Mouse (Mus musculus) lung, embryonic 16.5 days (tissue): ENCODE measurements around the gene Sp9. TPM values are rescaled to one million over a fixed set of nuclear protein-coding genes. Genes with fewer than 3 reads are reported as not detected.

Experiments
- ATAC-seq: fragments of 200-750 bp; cut with Nextera tagmentation; 2 replicates; pipeline ENCODE4 v1.8.0; 2017; ENCODE audit warnings: low read depth, mild to moderate bottlenecking, moderate library complexity
- H3K27ac ChIP-seq: fragments of 300-500 bp; sonication (generic); 2 replicates; pipeline ENCODE4 v1.5.1; 2014; ENCODE audit warnings: mild to moderate bottlenecking, control low read depth, low read length
- H3K27me3 ChIP-seq: fragments of 300-500 bp; sonication (generic); 2 replicates; pipeline ENCODE4 v1.6.1; 2014; ENCODE audit warnings: low read depth, low read length, mixed read lengths; ENCODE audit not compliant: control insufficient read depth, insufficient read depth
- H3K36me3 ChIP-seq: fragments of 300-500 bp; sonication (generic); 2 replicates; pipeline ENCODE4 v1.6.1; 2014; ENCODE audit warnings: low read length; ENCODE audit not compliant: control insufficient read depth, insufficient read depth
- H3K4me1 ChIP-seq: fragments of 300-500 bp; sonication (generic); replicated peaks from 2 replicates; pipeline ENCODE4 v1.6.1; 2014; ENCODE audit warnings: low read length, mixed read lengths; ENCODE audit not compliant: control insufficient read depth, insufficient read depth
- H3K4me2 ChIP-seq: fragments of 300-500 bp; sonication (generic); 2 replicates; pipeline ENCODE4 v1.6.1; 2014; ENCODE audit warnings: low read depth, low read length, control low read depth
- H3K4me3 ChIP-seq: fragments of 300-500 bp; sonication (generic); 2 replicates; pipeline ENCODE4 v1.5.1; 2014; ENCODE audit warnings: mild to moderate bottlenecking, low read length, control low read depth
- H3K9ac ChIP-seq: fragments of 300-500 bp; sonication (generic); 2 replicates; pipeline ENCODE4 v1.6.1; 2014; ENCODE audit warnings: low read length, control low read depth
- H3K9me3 ChIP-seq: fragments of 300-500 bp; sonication (generic); 2 replicates; pipeline ENCODE4 v1.6.1; 2016; ENCODE audit warnings: low read length; ENCODE audit not compliant: control insufficient read depth
- WGBS: fragments of 180-500 bp; shearing (Covaris S2); extraction: QIAGEN DNeasy Blood & Tissue Kit; methylation state at CpG from one replicate; pipeline ENCODE4 v1.1.7; 2014; 5-methylcytosine and 5-hydroxymethylcytosine counted together
- polyA plus RNA-seq: library from polyadenylated mRNA; unstranded; fragments of >200 nt; fragmentation: Nextera tagmentation; extraction: Ambion mirVana; gene quantifications from 2 replicates; pipeline ENCODE4 v1.2.1, GENCODE M21; 2015

Sp9 gene
- polyA plus RNA-seq, 1 experiment from 2014 or later: not detected

DNA sequence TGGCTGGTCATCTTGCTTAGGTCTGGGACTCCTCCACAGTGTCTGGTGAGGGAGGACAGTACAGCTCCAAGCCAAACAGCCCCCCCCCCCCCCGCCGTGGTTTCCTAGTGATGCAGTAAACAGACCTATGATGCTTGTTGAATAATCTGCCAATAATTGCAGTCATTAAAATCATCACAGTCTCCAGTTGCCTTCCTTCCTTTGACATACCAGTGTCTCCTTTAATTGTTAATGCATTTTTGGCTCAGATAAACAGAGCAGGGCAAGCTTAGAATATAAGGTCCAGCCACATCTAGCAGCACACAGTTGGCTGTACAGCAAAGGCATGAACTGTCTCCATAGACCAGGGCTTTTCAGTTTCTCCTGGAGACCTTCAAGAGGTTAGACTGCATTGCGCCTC, 4.5 kb upstream of the Sp9 start:
- H3K9me3 ChIP-seq: no peaks in the 10 kb centered on the region
- peaks cover 31% of the 10 kb centered on the region for H3K4me1 ChIP-seq
- no peak overlapping the region for H3K4me3 ChIP-seq
- H3K9ac ChIP-seq: no peak overlapping the region
- H3K4me2 ChIP-seq: no peak overlapping the region
- H3K27me3 ChIP-seq: peaks cover 83% of the 10 kb centered on the region
- WGBS: 16% methylated on average over 3 of the region's 3 CpGs
- ATAC-seq: no peak
- no peaks in the 10 kb centered on the region for H3K36me3 ChIP-seq
- H3K27ac ChIP-seq: no peak overlapping the region

DNA sequence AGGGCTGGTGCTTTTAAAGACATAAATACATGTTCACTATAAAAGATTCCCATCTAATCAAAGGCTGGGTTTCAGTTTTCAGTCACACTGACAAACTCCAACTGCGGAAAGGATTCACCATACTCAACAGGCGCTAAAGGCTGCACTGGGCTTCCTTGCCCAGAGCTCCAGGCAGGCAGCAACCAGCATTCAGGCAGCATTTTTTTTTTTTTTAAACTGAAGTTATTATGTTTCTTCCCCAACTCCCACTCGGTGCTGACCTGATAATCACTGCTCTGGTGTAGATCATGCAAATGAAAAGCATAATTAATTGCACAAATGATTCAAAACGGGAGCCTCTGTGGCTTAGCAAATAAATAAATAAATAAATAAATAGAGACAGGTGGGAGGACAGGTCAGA, 3.9 kb upstream of the Sp9 start:
- Histone ChIP-seq H3K27me3 (peaks cover 80% of the 10 kb centered on the region), H3K4me3 (no peak overlapping the region), H3K4me2 (no peak overlapping the region), H3K9ac (no peak overlapping the region), H3K27ac (no peak overlapping the region), H3K9me3 (no peaks in the 10 kb centered on the region), H3K36me3 (no peaks in the 10 kb centered on the region), H3K4me1 (peaks cover 32% of the 10 kb centered on the region)
- no peak for ATAC-seq
- WGBS: 2% methylated on average over 4 of the region's 4 CpGs

DNA sequence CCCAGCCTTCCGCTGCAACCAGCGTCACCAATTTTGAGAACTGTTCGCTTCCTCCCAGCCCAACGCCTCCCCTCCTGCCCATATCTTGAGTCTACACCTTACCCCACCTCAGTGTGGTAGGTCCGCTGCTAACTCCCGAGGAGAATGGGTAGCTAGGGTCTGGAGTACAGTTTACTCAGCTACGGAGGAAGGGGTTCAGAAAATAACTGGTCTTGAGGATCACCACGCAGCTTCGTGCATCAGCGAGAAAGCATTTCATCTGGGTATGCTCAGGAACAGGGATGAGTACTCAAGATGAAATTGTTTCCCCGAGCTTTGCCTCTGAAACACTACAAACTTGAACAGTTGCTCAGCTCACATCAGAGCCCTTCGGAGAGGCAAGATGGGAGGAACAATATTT, 3.4 kb upstream of the Sp9 start:
- peaks cover 34% of the 10 kb centered on the region for H3K4me1 ChIP-seq

DNA sequence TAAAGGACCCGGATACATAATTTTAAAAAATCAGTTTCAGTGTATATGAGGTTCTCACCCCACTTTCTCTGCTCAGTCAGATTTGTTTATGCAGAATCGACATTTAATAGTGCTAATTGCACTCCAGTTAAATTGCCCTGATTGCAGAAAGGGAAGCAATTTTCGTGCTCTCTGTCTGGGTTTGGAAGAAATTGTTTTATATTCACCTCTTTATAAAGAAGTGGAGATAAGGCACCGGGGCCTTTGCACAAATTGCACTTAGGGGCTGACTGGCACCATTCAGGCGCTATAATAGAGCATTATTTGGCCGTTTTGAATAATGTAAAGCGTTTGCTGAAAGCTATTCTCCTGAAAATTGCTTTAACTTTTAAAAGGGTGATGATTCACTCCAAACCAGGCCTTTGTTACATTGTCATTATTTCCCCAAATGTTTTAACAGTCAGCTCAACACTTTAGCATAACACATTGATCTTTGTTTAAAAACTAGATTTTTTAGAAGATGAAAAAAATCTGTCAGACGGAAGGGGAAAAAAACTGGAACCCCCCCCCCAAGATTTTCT, 2.8 kb upstream of the Sp9 start:
- 8% methylated on average over 8 of the region's 8 CpGs for WGBS
- peaks cover 34% of the 10 kb centered on the region for H3K4me1 ChIP-seq
- ATAC-seq: no peak

More for the DNA sequence above, 3.4 kb upstream of the Sp9 start:
- no peaks in the 10 kb centered on the region for H3K36me3 ChIP-seq
- H3K9ac ChIP-seq: no peak overlapping the region
- no peak for ATAC-seq
- WGBS: 3% methylated on average over 12 of the region's 12 CpGs
- H3K27ac ChIP-seq: no peak overlapping the region
- no peak overlapping the region for H3K4me3 ChIP-seq
- H3K4me2 ChIP-seq: no peak overlapping the region
- peaks cover 81% of the 10 kb centered on the region for H3K27me3 ChIP-seq
- H3K9me3 ChIP-seq: no peaks in the 10 kb centered on the region

DNA sequence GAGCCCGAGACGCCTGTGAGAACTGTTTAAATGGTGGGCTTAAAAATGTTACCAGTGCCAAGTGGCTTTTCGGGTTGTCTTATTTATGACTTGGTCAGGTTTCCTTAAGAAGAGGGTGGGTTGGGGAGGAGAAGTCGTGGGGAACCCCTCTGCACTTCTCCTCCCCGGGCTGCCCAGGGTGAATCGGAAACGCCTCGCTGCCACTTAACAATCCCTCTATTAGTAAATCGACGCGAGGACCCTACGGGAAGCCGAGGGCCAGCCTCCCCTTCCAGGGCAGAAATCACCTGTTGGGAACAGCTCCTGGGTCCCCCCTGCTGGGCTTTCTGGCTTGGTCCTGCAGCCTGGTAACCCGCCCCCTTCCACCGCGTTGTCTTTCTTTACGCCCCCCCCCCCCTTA, 2.1 kb upstream of the Sp9 start:
- Histone ChIP-seq H3K9me3 (no peaks in the 10 kb centered on the region), H3K4me3 (no peak overlapping the region), H3K36me3 (no peaks in the 10 kb centered on the region), H3K9ac (no peak overlapping the region), H3K4me1 (peaks cover 35% of the 10 kb centered on the region), H3K27ac (no peak overlapping the region), H3K4me2 (no peak overlapping the region), H3K27me3 (peaks cover 82% of the 10 kb centered on the region)
- no peak for ATAC-seq
- WGBS: 1% methylated on average over 16 of the region's 17 CpGs

More for the DNA sequence above, 2.8 kb upstream of the Sp9 start:
- Histone ChIP-seq H3K4me2 (no peak overlapping the region), H3K9ac (no peak overlapping the region), H3K27me3 (peaks cover 83% of the 10 kb centered on the region), H3K9me3 (no peaks in the 10 kb centered on the region), H3K36me3 (no peaks in the 10 kb centered on the region), H3K27ac (no peak overlapping the region), H3K4me3 (no peak overlapping the region)

DNA sequence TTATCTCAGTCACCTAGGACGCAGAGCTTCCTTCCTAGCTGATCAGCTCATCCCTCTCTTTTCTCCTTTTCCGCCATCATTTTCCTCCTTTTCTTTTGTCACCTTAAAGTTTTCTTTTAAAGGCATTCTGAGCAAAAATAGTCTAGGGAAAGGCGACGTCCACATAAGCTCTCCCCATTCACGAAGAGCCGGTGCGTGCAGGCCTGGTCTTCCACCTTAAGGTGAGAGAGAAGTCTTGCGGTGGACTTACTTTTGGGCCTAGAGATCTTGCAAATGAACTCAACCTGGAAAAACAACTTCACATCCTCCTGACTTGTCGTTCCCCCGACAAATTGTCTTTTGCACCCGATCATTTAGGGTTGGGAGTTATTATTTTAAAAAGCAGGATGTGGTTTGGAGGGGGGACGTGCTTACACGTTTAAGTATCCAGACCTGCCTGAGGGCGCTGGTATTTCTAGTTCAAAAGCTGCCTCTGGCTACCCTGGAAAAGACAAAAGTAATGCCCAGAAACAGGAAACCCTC, 1.6 kb upstream of the Sp9 start:
- ATAC-seq: no peak
- Histone ChIP-seq H3K4me1 (peaks cover 35% of the 10 kb centered on the region), H3K4me3 (no peak overlapping the region), H3K9me3 (no peaks in the 10 kb centered on the region), H3K4me2 (no peak overlapping the region), H3K27ac (no peak overlapping the region), H3K9ac (no peak overlapping the region), H3K27me3 (peaks cover 80% of the 10 kb centered on the region), H3K36me3 (no peaks in the 10 kb centered on the region)
- WGBS: 4% methylated on average over 14 of the region's 14 CpGs

DNA sequence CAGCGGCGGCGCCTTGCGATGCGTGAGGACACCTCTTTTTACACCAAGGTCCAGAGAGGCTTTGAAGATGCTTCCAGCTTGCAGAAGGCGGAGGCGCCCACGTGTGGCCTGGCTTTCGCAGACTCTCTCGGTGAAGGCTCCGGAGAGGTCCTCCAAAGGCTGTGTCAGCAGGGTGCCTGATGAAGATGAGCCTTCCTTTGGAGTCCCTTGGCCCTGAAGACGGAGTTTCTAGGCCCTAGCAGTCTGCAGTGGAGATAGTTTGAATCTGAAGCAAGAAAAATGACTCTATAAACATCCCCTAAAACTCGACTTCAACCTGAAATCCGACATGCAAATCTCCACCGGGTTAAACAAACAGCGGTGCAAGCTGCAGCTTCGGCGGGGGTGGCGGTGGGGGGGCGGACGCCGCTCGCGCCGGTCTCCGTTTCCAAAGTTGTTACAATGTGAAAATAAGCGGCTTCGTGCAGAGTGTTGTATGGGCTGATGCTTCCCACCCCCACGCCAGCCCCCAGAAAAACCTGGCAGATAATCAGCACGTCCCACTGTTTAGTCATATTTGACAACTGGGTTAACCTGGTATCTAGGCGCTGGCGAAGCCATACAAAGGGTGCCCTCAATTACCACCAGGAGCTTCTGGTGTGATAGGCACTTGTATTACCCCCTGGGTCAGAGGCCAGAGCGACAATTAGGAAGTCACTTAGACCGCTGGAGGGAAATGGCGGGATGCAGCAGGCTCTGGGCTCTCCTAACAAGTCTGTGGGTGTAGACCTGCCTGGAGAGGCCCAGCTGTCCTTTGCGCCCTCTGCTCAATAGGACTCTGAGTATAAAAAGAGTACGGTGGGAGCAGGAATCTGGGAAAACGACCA, 899 bp upstream of the Sp9 start:
- Histone ChIP-seq H3K4me1 (peaks cover 35% of the 10 kb centered on the region), H3K9me3 (no peaks in the 10 kb centered on the region), H3K4me3 (no peak overlapping the region), H3K9ac (no peak overlapping the region), H3K4me2 (no peak overlapping the region), H3K27ac (no peak overlapping the region), H3K27me3 (peaks cover 75% of the 10 kb centered on the region), H3K36me3 (no peaks in the 10 kb centered on the region)
- no peak for ATAC-seq
- 2% methylated on average over 38 of the region's 38 CpGs for WGBS

DNA sequence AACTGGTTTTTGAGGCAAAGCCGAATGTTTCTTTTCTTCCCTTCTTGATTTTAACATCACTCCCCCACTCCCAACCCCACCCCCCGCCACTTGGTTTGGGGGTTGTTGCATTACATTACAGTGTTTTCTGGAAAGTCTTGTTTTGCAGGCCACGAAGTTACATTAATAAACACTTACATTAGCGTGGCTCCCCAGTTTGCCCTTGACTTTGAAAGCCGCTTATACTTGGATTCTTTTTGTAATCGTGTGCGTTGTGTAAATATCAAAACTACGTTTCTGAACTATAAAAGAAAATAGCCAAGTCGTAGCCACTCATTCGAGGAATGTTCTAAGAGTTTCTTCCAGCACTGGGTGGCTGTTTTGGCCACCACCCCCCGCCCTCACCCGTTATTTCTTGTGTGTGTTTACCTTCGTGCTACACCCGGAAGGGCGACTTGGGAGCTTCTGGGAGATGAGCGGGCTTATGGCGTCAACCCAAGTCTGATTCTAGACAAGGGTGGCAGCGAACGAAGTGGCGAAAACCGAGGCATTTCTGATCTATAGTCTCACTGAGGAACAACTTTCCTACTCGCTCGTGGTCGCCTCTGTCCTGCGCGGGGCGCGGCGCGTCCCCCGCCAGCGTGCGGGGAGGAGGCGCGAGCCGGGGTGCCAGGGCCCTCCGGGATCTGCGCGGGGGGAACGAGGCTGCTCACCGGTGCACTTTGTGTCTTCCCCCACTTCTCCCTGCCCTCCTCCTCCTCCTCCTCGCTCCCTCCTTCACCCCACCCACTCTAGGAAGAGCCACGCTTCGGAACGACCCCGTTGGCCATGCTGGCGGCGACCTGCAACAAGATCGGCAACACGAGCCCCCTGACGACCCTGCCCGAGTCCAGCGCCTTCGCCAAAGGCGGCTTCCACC, 875 bp downstream of the Sp9 start:
- H3K4me1 ChIP-seq: peaks cover 40% of the 10 kb centered on the region
- no peak for ATAC-seq
- H3K36me3 ChIP-seq: no peaks in the 10 kb centered on the region
- peaks cover 75% of the 10 kb centered on the region for H3K27me3 ChIP-seq
- no peak overlapping the region for H3K27ac ChIP-seq
- H3K9me3 ChIP-seq: no peaks in the 10 kb centered on the region
- peak overlapping the region; percentile 67 for H3K4me2 ChIP-seq
- no peak overlapping the region for H3K9ac ChIP-seq
- peak overlapping the region; percentile 48 for H3K4me3 ChIP-seq
- WGBS: under 1% methylated on average over 46 of the region's 55 CpGs
